Mouse (Mus musculus): ENCODE data around the gene Ifna5.

Gene Ifna5

DNA sequence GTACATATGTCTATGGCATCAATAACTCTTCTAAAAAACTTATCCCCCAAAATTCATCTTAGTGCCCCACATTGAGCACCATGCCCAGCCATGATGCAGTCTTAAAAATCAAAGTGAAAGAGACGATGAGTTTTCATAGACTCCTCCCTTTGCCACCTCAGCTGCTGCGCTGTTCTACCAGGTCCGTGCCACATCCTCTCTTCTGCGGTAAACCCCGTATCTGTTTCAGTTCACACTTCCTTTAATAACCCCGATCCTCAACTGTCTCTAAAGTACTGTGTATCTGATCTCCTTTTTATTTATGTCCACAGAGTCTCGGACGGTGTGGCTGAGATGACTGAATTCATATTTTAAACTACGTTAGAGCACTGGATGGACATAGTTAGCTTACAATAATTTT is 29.3 kb downstream of the Ifna5 start:
- no peak for DNase-seq (ENCODE audit: low spot score in 2 of 2)

DNA sequence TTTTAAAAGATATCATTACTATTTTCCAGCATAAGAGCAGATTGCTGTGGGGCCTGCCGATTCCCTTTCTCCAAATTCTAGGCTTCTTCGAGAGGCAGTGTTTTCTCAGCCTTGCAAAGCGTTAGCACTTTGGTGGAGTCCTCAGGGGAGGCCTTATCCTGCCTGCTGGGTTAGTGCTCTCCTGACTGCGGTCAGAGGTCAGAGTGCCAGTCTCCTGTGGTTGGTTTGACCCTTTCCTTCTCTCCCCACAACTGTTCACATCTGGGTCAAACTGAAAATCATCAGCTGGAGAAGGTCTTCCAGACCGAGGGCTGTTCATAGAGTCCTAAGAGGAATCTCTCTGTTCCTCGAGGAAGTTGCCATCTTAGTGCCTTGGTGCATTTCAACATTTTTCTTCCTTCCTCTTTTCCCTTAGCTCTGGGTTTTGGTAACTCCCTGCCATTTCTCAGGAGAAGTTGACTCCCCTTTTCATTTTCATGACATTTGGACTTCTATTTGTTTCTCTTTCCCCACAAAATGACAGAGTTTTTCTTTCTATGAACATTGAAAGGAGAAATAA is 29.8 kb downstream of the Ifna5 start:
- DNase-seq (ENCODE audit: low spot score in 2 of 2), result no peak

DNA sequence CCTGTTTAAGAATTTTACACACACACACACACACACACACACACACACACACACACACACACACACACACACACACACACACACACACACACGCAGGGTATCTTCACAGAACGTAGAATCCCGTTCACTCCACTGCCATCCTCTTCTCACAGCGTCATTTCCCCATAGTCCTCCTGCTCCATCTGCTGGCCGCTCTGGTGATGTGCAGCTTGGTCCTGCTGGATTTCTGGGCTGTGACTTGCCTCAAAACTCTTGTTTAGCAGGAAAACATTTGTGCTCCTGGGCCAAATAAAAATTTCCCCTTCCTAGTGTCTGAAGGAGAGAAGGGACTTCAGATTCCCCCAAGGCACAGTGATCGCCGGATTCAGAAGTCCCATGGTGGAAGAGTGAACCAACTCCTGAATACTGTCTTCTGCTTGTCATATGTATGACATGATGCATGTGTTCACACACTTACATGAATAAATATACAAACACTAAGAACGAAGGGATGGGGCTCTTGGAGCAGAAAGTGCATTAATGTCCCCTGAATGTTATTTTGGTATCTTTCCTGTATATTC is 32.1 kb downstream of the Ifna5 start:
- peak; percentile 74 to 84 for DNase-seq (ENCODE audit: low spot score in 2 of 2)

DNA sequence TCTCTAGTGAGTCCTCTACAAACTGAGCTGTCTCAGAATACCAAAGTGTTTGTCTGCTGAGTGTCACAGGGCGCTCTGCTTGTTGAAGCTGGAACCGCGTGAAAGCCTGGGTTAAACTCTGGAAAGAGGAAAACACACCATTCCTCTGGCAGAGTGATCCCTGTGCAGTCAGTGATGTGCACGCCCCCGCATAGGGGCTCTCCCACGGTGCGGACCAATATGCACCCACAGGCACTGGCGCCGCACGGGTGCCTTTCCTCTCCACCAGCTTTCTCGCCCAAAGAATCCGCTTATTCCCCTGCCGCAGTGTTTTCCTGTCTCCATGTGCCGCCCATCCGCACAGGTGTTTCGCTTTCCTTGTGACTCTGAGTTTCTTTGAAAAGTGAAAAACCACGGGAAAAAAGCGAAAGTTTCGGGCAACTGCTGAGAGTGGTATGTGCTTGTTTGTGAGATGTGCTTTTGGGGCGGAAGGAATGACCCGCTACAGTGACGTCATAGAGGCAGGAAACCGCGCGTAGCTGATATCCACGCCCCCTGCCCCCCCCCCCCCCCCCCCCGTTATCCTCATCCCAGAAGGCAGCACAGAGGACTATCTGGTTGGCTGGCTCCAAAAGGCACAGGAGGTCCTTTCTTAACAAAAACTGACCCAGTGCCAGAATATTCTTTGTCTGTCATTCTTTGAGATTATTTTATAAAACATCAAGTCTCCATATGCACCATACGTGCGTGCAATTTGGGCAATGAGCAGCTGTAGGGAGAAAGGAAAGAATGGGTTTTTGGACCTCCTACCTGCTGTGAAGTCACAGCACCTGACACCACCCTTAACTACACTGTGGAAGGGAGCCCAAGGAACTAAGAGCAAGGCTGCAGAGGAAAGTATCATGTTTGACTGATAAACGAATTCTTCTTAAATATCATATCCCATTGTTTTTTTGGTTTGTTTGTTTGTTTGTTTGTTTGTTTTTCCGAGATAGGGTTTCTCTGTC is 32.9 kb downstream of the Ifna5 start:
- peak; percentile 15 to 34 for DNase-seq (ENCODE audit: low spot score in 2 of 2)

DNA sequence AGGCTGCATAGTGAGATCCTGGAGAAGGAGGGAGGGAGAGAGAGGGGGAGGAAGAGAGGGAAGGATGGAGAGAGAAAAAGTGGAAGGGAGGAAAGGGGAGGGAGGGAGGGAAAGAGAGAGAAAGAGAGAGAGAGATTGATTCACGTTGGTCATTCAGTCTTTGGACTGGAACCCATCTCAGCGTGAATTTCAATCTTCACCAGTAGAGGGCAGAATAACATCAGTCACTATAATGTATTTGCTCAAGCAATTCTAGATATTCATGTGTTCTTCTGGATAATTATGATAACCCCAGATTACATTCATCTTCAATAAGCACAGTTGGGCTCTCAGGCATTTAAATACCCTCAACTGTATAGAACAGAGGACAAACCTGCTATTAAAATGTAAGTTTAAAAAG is 37.4 kb downstream of the Ifna5 start:
- DNase-seq (ENCODE audit: low spot score in 2 of 2), result peak; percentile 10 to 51

DNA sequence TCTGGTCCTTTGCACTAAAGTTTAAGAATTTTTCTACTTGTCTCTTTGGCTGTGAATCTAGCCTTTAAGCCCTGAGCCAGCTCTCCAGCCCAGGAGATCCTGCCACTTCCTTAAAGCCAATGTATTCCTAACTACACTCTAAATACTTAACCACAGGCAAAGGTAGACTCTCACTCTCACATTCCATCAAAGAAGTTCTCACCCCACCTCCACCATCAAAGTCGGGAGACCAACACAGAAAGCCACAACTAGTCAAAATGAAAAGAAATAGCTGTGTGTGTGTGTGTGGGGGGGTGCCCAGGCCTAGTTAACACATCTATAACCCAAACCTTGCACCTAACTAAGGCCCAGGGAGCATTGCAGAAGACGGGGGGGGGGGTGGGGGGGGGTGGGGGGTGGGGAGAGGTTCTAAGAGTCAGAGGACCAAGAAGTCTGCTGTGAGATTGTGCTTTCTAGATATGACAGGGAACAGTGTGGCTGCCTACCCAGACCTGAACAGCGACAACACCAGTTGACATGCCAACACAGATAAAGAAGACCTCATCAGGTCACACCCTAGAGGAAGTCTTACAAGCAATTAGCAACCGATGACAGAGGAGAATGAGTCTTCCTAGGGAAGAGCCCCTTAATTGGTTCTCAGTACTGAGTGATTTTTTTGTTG is 40.2 kb downstream of the Ifna5 start:
- no peak for DNase-seq (ENCODE audit: low spot score in 2 of 2)

DNA sequence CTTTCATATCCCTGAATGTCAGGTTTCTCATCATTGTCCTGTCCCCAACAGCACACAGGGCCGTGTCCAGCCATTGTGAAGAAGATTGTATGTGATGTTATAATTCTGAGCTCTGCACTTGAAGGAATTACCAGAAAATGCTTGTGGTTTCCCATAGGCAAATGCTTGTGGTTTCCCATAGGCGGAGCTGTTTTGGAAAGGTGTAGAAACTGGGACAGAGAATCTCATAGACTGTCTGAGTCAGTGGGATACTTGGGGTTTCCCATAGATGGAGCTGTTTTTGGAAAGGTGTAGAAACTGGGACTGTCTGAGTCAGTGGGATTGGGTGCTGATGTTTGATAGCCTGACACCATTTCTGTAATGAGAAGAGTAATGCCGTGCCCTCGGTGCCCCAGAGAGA is 41.2 kb downstream of the Ifna5 start:
- no peak for DNase-seq (ENCODE audit: low spot score in 2 of 2)

DNA sequence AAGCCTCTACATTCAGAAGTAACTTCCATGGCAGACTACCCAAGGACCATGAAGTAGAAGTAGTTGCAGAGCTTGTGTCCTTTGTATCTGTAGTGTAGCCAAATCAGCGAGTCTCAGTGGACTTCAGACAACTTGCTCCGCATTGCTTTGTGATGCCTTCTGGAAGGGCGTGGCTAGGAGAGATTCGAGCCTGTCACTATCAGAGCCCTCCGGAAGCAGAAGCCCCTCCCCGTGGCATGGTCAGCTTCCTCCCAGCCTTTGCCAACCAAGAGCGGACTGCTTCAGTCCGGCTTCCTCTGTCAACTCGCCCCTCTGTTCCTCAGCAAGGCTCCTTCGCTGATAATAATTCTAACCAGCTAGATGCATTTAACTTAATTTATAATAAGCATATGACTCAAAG is 42.9 kb downstream of the Ifna5 start:
- no peak for DNase-seq (ENCODE audit: low spot score in 2 of 2)

DNA sequence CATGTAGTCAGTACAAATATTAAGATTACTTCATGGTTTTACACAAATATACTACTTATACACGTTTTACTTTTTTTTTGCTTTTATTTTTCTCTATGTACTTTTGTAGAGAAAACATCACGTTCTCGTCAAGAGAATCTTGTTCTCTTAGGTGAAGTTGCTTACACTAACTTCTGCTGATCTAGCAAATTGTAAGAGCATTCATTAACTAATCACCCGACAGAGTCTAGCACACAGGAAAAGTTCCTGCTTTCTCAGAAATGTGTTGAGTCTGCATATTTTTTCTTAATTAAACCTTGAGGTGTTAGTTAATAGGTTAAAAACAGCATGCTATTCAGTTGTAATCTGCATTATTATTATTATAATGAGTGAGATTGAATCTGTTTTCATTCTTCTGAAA is 43.4 kb downstream of the Ifna5 start:
- no peak for DNase-seq (ENCODE audit: low spot score in 2 of 2)

DNA sequence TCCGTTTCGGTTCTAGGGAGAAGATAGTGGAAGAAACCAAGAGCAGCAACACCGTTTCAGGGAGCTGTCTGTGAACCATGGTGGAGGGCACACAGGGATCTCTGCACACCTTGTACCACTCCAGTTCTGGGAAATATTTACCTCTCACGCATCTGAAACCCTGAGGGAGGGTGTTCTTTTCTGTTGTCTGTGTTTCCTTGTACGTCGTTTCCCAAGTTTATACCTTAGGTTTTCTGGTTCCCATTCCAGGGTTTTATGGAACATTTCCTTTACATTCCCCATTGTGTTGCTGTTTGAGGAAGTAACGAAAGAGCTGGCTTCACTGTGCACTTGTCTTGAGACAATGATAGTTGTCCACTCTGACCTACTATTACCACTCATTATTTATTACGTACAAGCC is 44.8 kb downstream of the Ifna5 start, which contains the start of gene Ifne:
TSS of gene Ifne (minus strand) at position 101 of the 400 bp plus-strand sequence.
- no peak for DNase-seq (ENCODE audit: low spot score in 2 of 2)

Measured in right cerebral cortex, adult 2 months (tissue).